Mouse (Mus musculus): ENCODE measurements around the gene 1810010H24Rik.
"Not testable (repeated sequence)": the region's sequence is repeated elsewhere in the genome, so short reads cannot be mapped to it uniquely, and the experiment has no call there.

Gene 1810010H24Rik

GRCm38 (mm10) chr11:107012324-107013017, 13.0 kb upstream of the 1810010H24Rik start:
- DNase-seq (ENCODE audit: low spot score): peak; percentile 97

GRCm38 (mm10) chr11:107014020-107014585, 11.4 kb upstream of the 1810010H24Rik start:
- no peak for DNase-seq (ENCODE audit: low spot score)

GRCm38 (mm10) chr11:107014597-107015309, 10.7 kb upstream of the 1810010H24Rik start:
- peak; percentile 82 for DNase-seq (ENCODE audit: low spot score)

GRCm38 (mm10) chr11:107015535-107016187, 9.8 kb upstream of the 1810010H24Rik start:
- not testable (repeated sequence) for DNase-seq (ENCODE audit: low spot score)

GRCm38 (mm10) chr11:107016893-107017292, 8.6 kb upstream of the 1810010H24Rik start:
- DNase-seq (ENCODE audit: low spot score): no peak

GRCm38 (mm10) chr11:107017339-107017886, 8.1 kb upstream of the 1810010H24Rik start:
- DNase-seq (ENCODE audit: low spot score): no peak

- DNase-seq (ENCODE audit: low spot score): no peak
These were observed 6.9 kb upstream of the 1810010H24Rik start for GRCm38 (mm10) chr11:107018606-107019005.

- DNase-seq (ENCODE audit: low spot score): no peak
These were observed 6.2 kb upstream of the 1810010H24Rik start for GRCm38 (mm10) chr11:107019318-107019717.

GRCm38 (mm10) chr11:107019722-107020121, 5.8 kb upstream of the 1810010H24Rik start:
- not testable (repeated sequence) for DNase-seq (ENCODE audit: low spot score)

- no peak for DNase-seq (ENCODE audit: low spot score)
These were observed 3.3 kb upstream of the 1810010H24Rik start for GRCm38 (mm10) chr11:107022050-107022683.

GRCm38 (mm10) chr11:107024406-107024805, 1.1 kb upstream of the 1810010H24Rik start:
- DNase-seq (ENCODE audit: low spot score): no peak

GRCm38 (mm10) chr11:107026554-107027430, 1.3 kb downstream of the 1810010H24Rik start:
- no peak for DNase-seq (ENCODE audit: low spot score)

GRCm38 (mm10) chr11:107027431-107028274, 2.2 kb downstream of the 1810010H24Rik start:
- peak; percentile 86 for DNase-seq (ENCODE audit: low spot score)

GRCm38 (mm10) chr11:107028275-107028618, 2.8 kb downstream of the 1810010H24Rik start:
- no peak for DNase-seq (ENCODE audit: low spot score)

GRCm38 (mm10) chr11:107028754-107029153, 3.3 kb downstream of the 1810010H24Rik start:
- no peak for DNase-seq (ENCODE audit: low spot score)

- no peak for DNase-seq (ENCODE audit: low spot score)
These were observed 4.1 kb downstream of the 1810010H24Rik start for GRCm38 (mm10) chr11:107029536-107029935.

GRCm38 (mm10) chr11:107031635-107032034, 6.2 kb downstream of the 1810010H24Rik start:
- DNase-seq (ENCODE audit: low spot score): no peak

GRCm38 (mm10) chr11:107034085-107034810, 8.8 kb downstream of the 1810010H24Rik start:
- no peak for DNase-seq (ENCODE audit: low spot score)

GRCm38 (mm10) chr11:107039417-107039816, 13.9 kb downstream of the 1810010H24Rik start:
- no peak for DNase-seq (ENCODE audit: low spot score)
